10 mouse cellular contexts compared by ENCODE assay signal in genomic region chr4:100779695-100780094, GRCm38 (mm10). TPM values are rescaled to one million over a fixed set of nuclear protein-coding genes. Genes with fewer than 3 reads are reported as not detected.
DNase-seq lines count a peak whose midpoint lies in the region; ATAC-seq lines count a peak whose summit lies in the region.
"Had no signal": no experiment of that assay in that cellular context is flagged by ENCODE, and none has a peak within 500 bp of the region (broad histone marks: within the 10 kb centered on the region; RNA-seq: fewer than 3 reads in every experiment).

No protein-coding gene starts in this region.

- WGBS in kidney, embryonic 15.5 days, result 17% methylated on average over 5 of the region's 5 CpGs
- WGBS in embryonic facial prominence, embryonic 15.5 days, result 24% methylated on average over 5 of the region's 5 CpGs
- WGBS in intestine, embryonic 16.5 days, result 44% methylated on average over 5 of the region's 5 CpGs
- WGBS in neural tube, embryonic 14.5 days, result 6% methylated on average over 5 of the region's 5 CpGs

- H3K36me3 ChIP-seq in kidney, embryonic 15.5 days, result no peaks in the 10 kb centered on the region
- no peaks in the 10 kb centered on the region for H3K36me3 ChIP-seq in embryonic facial prominence, embryonic 15.5 days
- H3K36me3 ChIP-seq in intestine, embryonic 16.5 days (ENCODE audit: control insufficient read depth, insufficient read depth, low read length), result no peaks in the 10 kb centered on the region
- no peaks in the 10 kb centered on the region for H3K36me3 ChIP-seq in neural tube, embryonic 14.5 days (ENCODE audit: control insufficient read depth, insufficient read depth, low read length)

- peak overlapping the region; percentile 74 for H3K4me3 ChIP-seq in kidney, embryonic 15.5 days (replicated peaks)
- peak overlapping the region; percentile 97 for H3K4me3 ChIP-seq in embryonic facial prominence, embryonic 15.5 days (replicated peaks)
- H3K4me3 ChIP-seq in intestine, embryonic 16.5 days (ENCODE audit: low read length), result peak overlapping the region; percentile 94
- H3K4me3 ChIP-seq in neural tube, embryonic 14.5 days (ENCODE audit: low read depth, low read length), result peak overlapping the region; percentile 68; the same call in 1 of the 2 replicates

- H3K27ac ChIP-seq in kidney, embryonic 15.5 days, result no peak overlapping the region
- H3K27ac ChIP-seq in embryonic facial prominence, embryonic 15.5 days (replicated peaks), result no peak overlapping the region; the same call in 1 of the 2 replicates
- no peak overlapping the region for H3K27ac ChIP-seq in intestine, embryonic 16.5 days (ENCODE audit: low read length)
- H3K27ac ChIP-seq in neural tube, embryonic 14.5 days (ENCODE audit: low read depth, low read length), result no peak overlapping the region
- H3K27ac ChIP-seq: liver, embryonic 14.5 days had no signal

- peak overlapping the region; percentile 80 for H3K4me2 ChIP-seq in kidney, embryonic 15.5 days
- peak overlapping the region; percentile 84 for H3K4me2 ChIP-seq in embryonic facial prominence, embryonic 15.5 days (replicated peaks)
- H3K4me2 ChIP-seq in intestine, embryonic 16.5 days (ENCODE audit: low read depth, low read length), result peak overlapping the region; percentile 82
- peak overlapping the region; percentile 89 for H3K4me2 ChIP-seq in neural tube, embryonic 14.5 days (ENCODE audit: low read depth, low read length)

- H3K9ac ChIP-seq in kidney, embryonic 15.5 days, result no peak overlapping the region
- 0 out of 2 replicates have a peak overlapping the region, but pooled peaks have one; percentile 21 for H3K9ac ChIP-seq in embryonic facial prominence, embryonic 15.5 days
- 0 out of 2 replicates have a peak overlapping the region, but pooled peaks have one; percentile 10 for H3K9ac ChIP-seq in intestine, embryonic 16.5 days (ENCODE audit: low read depth, low read length)
- no peak overlapping the region for H3K9ac ChIP-seq in neural tube, embryonic 14.5 days (replicated peaks; ENCODE audit: low read depth, low read length)
- H3K9ac ChIP-seq: liver, embryonic 14.5 days had no signal

- no peaks in the 10 kb centered on the region for H3K27me3 ChIP-seq in kidney, embryonic 15.5 days
- H3K27me3 ChIP-seq in embryonic facial prominence, embryonic 15.5 days, result no peaks in the 10 kb centered on the region
- no peaks in the 10 kb centered on the region for H3K27me3 ChIP-seq in intestine, embryonic 16.5 days (replicated peaks; ENCODE audit: control insufficient read depth, insufficient read depth, low read length)
- peaks cover 3% of the 10 kb centered on the region; the same call in 1 of the 2 replicates for H3K27me3 ChIP-seq in neural tube, embryonic 14.5 days (ENCODE audit: control insufficient read depth, insufficient read depth, low read length)

- no peak for ATAC-seq in kidney, embryonic 15.5 days (replicated peaks; ENCODE audit: low FRiP score)
- no peak for ATAC-seq in embryonic facial prominence, embryonic 15.5 days (ENCODE audit: insufficient number of reproducible peaks, low FRiP score, low TSS enrichment, low read depth)
- no peak for ATAC-seq in intestine, embryonic 16.5 days
- ATAC-seq in neural tube, embryonic 14.5 days (ENCODE audit: low read depth), result no peak

- H3K9me3 ChIP-seq in kidney, embryonic 15.5 days (replicated peaks), result no peaks in the 10 kb centered on the region
- no peaks in the 10 kb centered on the region for H3K9me3 ChIP-seq in embryonic facial prominence, embryonic 15.5 days (replicated peaks)
- H3K9me3 ChIP-seq in intestine, embryonic 16.5 days (ENCODE audit: control insufficient read depth, low read length), result no peaks in the 10 kb centered on the region
- H3K9me3 ChIP-seq in neural tube, embryonic 14.5 days (ENCODE audit: control insufficient read depth, low read length), result no peaks in the 10 kb centered on the region

- H3K4me1 ChIP-seq in kidney, embryonic 15.5 days, result peaks cover 45% of the 10 kb centered on the region
- peaks cover 49% of the 10 kb centered on the region for H3K4me1 ChIP-seq in embryonic facial prominence, embryonic 15.5 days
- H3K4me1 ChIP-seq in intestine, embryonic 16.5 days (ENCODE audit: control insufficient read depth, insufficient read depth, low read length), result peaks cover 24% of the 10 kb centered on the region
- peaks cover 17% of the 10 kb centered on the region for H3K4me1 ChIP-seq in neural tube, embryonic 14.5 days (ENCODE audit: control insufficient read depth, insufficient read depth, low read length)

- no peak for DNase-seq in kidney, postnatal 36 days
- DNase-seq in thymus, postnatal 10 days (ENCODE audit: low spot score in 2 of 2), result no peak
- no peak for DNase-seq in adrenal gland, adult 18-20 months (ENCODE audit: low spot score in 2 of 2)
- no peak for DNase-seq in kidney, adult 11 months
- DNase-seq: kidney, adult 2 months had no signal

RNA-seq across cellular contexts. Expression of gene Cachd1, which starts 3.2 kb away (rescaled TPM):
- polyA plus RNA-seq in kidney, embryonic 15.5 days (2015; fragmentation: Nextera tagmentation; extraction: Ambion mirVana), result 14.2 and 19.0 TPM in 2 replicates
- polyA plus RNA-seq in embryonic facial prominence, embryonic 15.5 days (2015; fragmentation: Nextera tagmentation; extraction: Ambion mirVana), result 34.2 and 37.3 TPM in 2 replicates
- 7.8 and 8.9 TPM in 2 replicates for polyA plus RNA-seq in intestine, embryonic 16.5 days (2015; fragmentation: Nextera tagmentation; extraction: Ambion mirVana)
- 15.3 and 18.6 TPM in 2 replicates for polyA plus RNA-seq in neural tube, embryonic 14.5 days (2014; fragmentation: Nextera tagmentation; extraction: Ambion mirVana)
- 10 to 100 TPM; 12.7 to 13.9 TPM for total RNA-seq in adrenal gland, adult 18-20 months (2021)

Comparison
In these comparisons a context has a peak if more than half of its experiments do, and no peak if none do; other contexts are left out.
1. H3K9ac ChIP-seq: peak in embryonic facial prominence, embryonic 15.5 days (single experiment) and intestine, embryonic 16.5 days (single experiment); none in kidney, embryonic 15.5 days (single experiment) and neural tube, embryonic 14.5 days (single experiment).
2. Peak in every context shown above with its lines, with median percentiles within 50 percentile points of each other: H3K4me2 ChIP-seq and H3K4me3 ChIP-seq.